Mouse (Mus musculus) bone marrow macrophage, adult 2 months (primary cell): ENCODE measurements around the gene Wdfy3.

ENCODE experiments used
- CTCF ChIP-seq: IDR thresholded peaks from 2 replicates; pipeline ENCODE4 v1.5.1; 2012; ENCODE audit warnings: low read depth, mild to moderate bottlenecking, low read length, moderate library complexity
- POLR2A ChIP-seq: IDR thresholded peaks from 2 replicates; pipeline ENCODE4 v1.6.1; 2012; ENCODE audit warnings: mild to moderate bottlenecking, low read depth, low read length, borderline replicate concordance

- TF ChIP-seq CTCF: no peak
- no peak for TF ChIP-seq POLR2A
Observed at GRCm38 (mm10) chr5:101828932-101829331, 240.8 kb downstream of the Wdfy3 start.
